Mouse (Mus musculus) hindbrain, embryonic 14.5 days (tissue): ENCODE data around the gene Trappc1. TPM values are rescaled to one million over a fixed set of nuclear protein-coding genes. Genes with fewer than 3 reads are reported as not detected.

Source experiments
- ATAC-seq: fragments of 200-750 bp; cut with Nextera tagmentation; 2 replicates; pipeline ENCODE4 v1.8.0; 2017; ENCODE audit warnings: moderate number of reproducible peaks, mild to moderate bottlenecking, moderate TSS enrichment, moderate library complexity; ENCODE audit not compliant: low FRiP score
- DNase-seq: peaks from one replicate; pipeline ENCODE4 v3.0.0-alpha.2; 2015; ENCODE audit warnings: low spot score
- H3K27ac ChIP-seq: fragments of 300-500 bp; sonication (generic); 2 replicates; pipeline ENCODE4 v1.5.1; 2014; ENCODE audit warnings: mild to moderate bottlenecking, moderate library complexity
- H3K27me3 ChIP-seq: fragments of 300-500 bp; sonication (generic); 2 replicates; pipeline ENCODE4 v1.6.1; 2014; ENCODE audit warnings: mild to moderate bottlenecking, low read length, mixed read lengths; ENCODE audit not compliant: control insufficient read depth, insufficient read depth
- H3K36me3 ChIP-seq: fragments of 300-500 bp; sonication (generic); replicated peaks from 2 replicates; pipeline ENCODE4 v1.6.1; 2014; ENCODE audit not compliant: control insufficient read depth, insufficient read depth
- H3K4me1 ChIP-seq: fragments of 300-500 bp; sonication (generic); replicated peaks from 2 replicates; pipeline ENCODE4 v1.6.1; 2014; ENCODE audit warnings: antibody characterized with exemption, low read length, mixed read lengths; ENCODE audit not compliant: control insufficient read depth, insufficient read depth
- H3K4me2 ChIP-seq: fragments of 300-500 bp; sonication (generic); replicated peaks from 2 replicates; pipeline ENCODE4 v1.6.1; 2014; ENCODE audit warnings: mild to moderate bottlenecking, moderate library complexity
- H3K4me3 ChIP-seq: fragments of 300-500 bp; sonication (generic); replicated peaks from 2 replicates; pipeline ENCODE4 v1.5.1; 2014; ENCODE audit warnings: mild to moderate bottlenecking, low read length
- H3K9ac ChIP-seq: fragments of 300-500 bp; sonication (generic); 2 replicates; pipeline ENCODE4 v1.6.1; 2014
- H3K9me3 ChIP-seq: fragments of 300-500 bp; sonication (generic); 2 replicates; pipeline ENCODE4 v1.6.1; 2016; ENCODE audit warnings: low read length; ENCODE audit not compliant: control insufficient read depth
- WGBS: fragments of 180-500 bp; shearing (Covaris S2); extraction: QIAGEN DNeasy Blood & Tissue Kit; methylation state at CpG from one replicate; pipeline ENCODE4 v1.1.7; 2014; 5-methylcytosine and 5-hydroxymethylcytosine counted together
- polyA plus RNA-seq: library from polyadenylated mRNA; unstranded; fragments of >200 nt; fragmentation: Nextera tagmentation; extraction: Ambion mirVana; gene quantifications from 2 replicates; pipeline ENCODE4 v1.2.1, GENCODE M21; 2014

Gene Trappc1
- polyA plus RNA-seq, 1 experiment from 2014 or later, result 197 TPM

GRCm38 (mm10) chr11:69371601-69372000 is 47.8 kb downstream of the Trappc1 start:
- peak overlapping the region; percentile 31 for H3K4me2 ChIP-seq
- peaks cover 25% of the 10 kb centered on the region for H3K4me1 ChIP-seq
- no peaks in the 10 kb centered on the region for H3K9me3 ChIP-seq
- H3K4me3 ChIP-seq, result no peak overlapping the region
- WGBS, result 26% methylated on average over 12 of the region's 12 CpGs
- no peaks in the 10 kb centered on the region for H3K27me3 ChIP-seq
- ATAC-seq, result no peak
- H3K27ac ChIP-seq, result peak overlapping the region; percentile 81
- DNase-seq, result no peak
- H3K9ac ChIP-seq, result peak overlapping the region; percentile 10; the same call in 1 of the 2 replicates
- no peaks in the 10 kb centered on the region; the same call in 1 of the 2 replicates for H3K36me3 ChIP-seq

- Histone ChIP-seq H3K9me3 (no peaks in the 10 kb centered on the region), H3K4me1 (peaks cover 25% of the 10 kb centered on the region), H3K4me3 (no peak overlapping the region), H3K9ac (no peak overlapping the region), H3K27ac (peak overlapping the region; percentile 81), H3K4me2 (peak overlapping the region; percentile 31), H3K27me3 (no peaks in the 10 kb centered on the region), H3K36me3 (peaks cover 2% of the 10 kb centered on the region; the same call in 1 of the 2 replicates)
- peak; percentile 47 for DNase-seq
- ATAC-seq, result no peak
- WGBS, result 33% methylated on average over 12 of the region's 12 CpGs
These were observed 48.4 kb downstream of the Trappc1 start for GRCm38 (mm10) chr11:69372056-69372779.

GRCm38 (mm10) chr11:69372780-69373170 is 49.0 kb downstream of the Trappc1 start:
- ATAC-seq (no peak), DNase-seq (no peak)
- Histone ChIP-seq H3K4me2 (0 out of 2 replicates have a peak overlapping the region, but pooled peaks have one; percentile 31), H3K4me3 (no peak overlapping the region), H3K9ac (no peak overlapping the region), H3K9me3 (no peaks in the 10 kb centered on the region), H3K27ac (peak overlapping the region; percentile 81; the same call in 1 of the 2 replicates), H3K4me1 (peaks cover 24% of the 10 kb centered on the region), H3K36me3 (peaks cover 4% of the 10 kb centered on the region; the same call in 1 of the 2 replicates), H3K27me3 (no peaks in the 10 kb centered on the region)
- WGBS, result 65% methylated on average over 3 of the region's 3 CpGs

GRCm38 (mm10) chr11:69373223-69373965 is 49.6 kb downstream of the Trappc1 start:
- Histone ChIP-seq H3K4me3 (no peak overlapping the region), H3K4me1 (peaks cover 20% of the 10 kb centered on the region), H3K9me3 (no peaks in the 10 kb centered on the region), H3K9ac (no peak overlapping the region), H3K4me2 (no peak overlapping the region), H3K27ac (no peak overlapping the region), H3K27me3 (no peaks in the 10 kb centered on the region), H3K36me3 (peaks cover 4% of the 10 kb centered on the region; the same call in 1 of the 2 replicates)
- ATAC-seq, result no peak
- no peak for DNase-seq
- WGBS, result 92% methylated on average over 16 of the region's 16 CpGs

Other genes starting within 250 kb of the Trappc1 start
- 324 and 368 TPM in 2 replicates for gene Vamp2, start 235.5 kb upstream of the Trappc1 start, polyA plus RNA-seq
- gene Per1, start 228.8 kb upstream of the Trappc1 start, polyA plus RNA-seq, result 9.6 and 10.1 TPM in 2 replicates
- gene Hes7, start 203.6 kb upstream of the Trappc1 start, polyA plus RNA-seq, result 0.43 and 0.52 TPM in 2 replicates
- gene 9130213A22Rik, start 201.4 kb upstream of the Trappc1 start, polyA plus RNA-seq, result 0.39 and 0.56 TPM in 2 replicates
- gene Aloxe3, start 198.1 kb upstream of the Trappc1 start, polyA plus RNA-seq, result 4.3 and 4.9 TPM in 2 replicates
- 0.59 and 0.60 TPM in 2 replicates for gene Alox12b, start 167.0 kb upstream of the Trappc1 start, polyA plus RNA-seq
- gene Alox8, start 126.1 kb upstream of the Trappc1 start, polyA plus RNA-seq, result 0.25 and 0.30 TPM in 2 replicates
- 0.29 and 0.34 TPM in 2 replicates for gene Gucy2e, start 86.9 kb upstream of the Trappc1 start, polyA plus RNA-seq
- 11.0 and 12.3 TPM in 2 replicates for gene Cntrob, start 205 bp upstream of the Trappc1 start, polyA plus RNA-seq
- gene Kcnab3, start 2.3 kb downstream of the Trappc1 start, polyA plus RNA-seq, result 4.3 and 4.7 TPM in 2 replicates
- 224 and 231 TPM in 2 replicates for gene Rnf227, start 16.5 kb downstream of the Trappc1 start, polyA plus RNA-seq
- 67.5 and 76.6 TPM in 2 replicates for gene Chd3, start 45.4 kb downstream of the Trappc1 start, polyA plus RNA-seq
- 117 and 130 TPM in 2 replicates for gene Naa38, start 71.5 kb downstream of the Trappc1 start, polyA plus RNA-seq
- 23.9 and 26.7 TPM in 2 replicates for gene Cyb5d1, start 71.7 kb downstream of the Trappc1 start, polyA plus RNA-seq
- gene Tmem88, start 74.3 kb downstream of the Trappc1 start, polyA plus RNA-seq, result 5.4 and 7.7 TPM in 2 replicates
- 26.8 and 33.0 TPM in 2 replicates for gene Kdm6b, start 89.7 kb downstream of the Trappc1 start, polyA plus RNA-seq
- gene Dnah2, start 225.1 kb downstream of the Trappc1 start, polyA plus RNA-seq, result 4.8 and 4.9 TPM in 2 replicates
- 39.9 and 40.8 TPM in 2 replicates for gene Efnb3, start 236.2 kb downstream of the Trappc1 start, polyA plus RNA-seq